Mouse (Mus musculus) spleen, adult 2 months (tissue): ENCODE data around the gene Sema3e.

Experiments
- CTCF ChIP-seq: fragments of 200-500 bp; IDR thresholded peaks from 2 replicates; pipeline ENCODE4 v1.5.1; 2011; ENCODE audit warnings: mild to moderate bottlenecking, inconsistent platforms; ENCODE audit not compliant: insufficient read depth, insufficient read length, insufficient replicate concordance; ENCODE audit errors: extremely low read depth
- POLR2A ChIP-seq: fragments of 200-500 bp; IDR thresholded peaks from 2 replicates; pipeline ENCODE4 v1.6.1; 2011; ENCODE audit warnings: low read depth, low read length, inconsistent platforms

DNA sequence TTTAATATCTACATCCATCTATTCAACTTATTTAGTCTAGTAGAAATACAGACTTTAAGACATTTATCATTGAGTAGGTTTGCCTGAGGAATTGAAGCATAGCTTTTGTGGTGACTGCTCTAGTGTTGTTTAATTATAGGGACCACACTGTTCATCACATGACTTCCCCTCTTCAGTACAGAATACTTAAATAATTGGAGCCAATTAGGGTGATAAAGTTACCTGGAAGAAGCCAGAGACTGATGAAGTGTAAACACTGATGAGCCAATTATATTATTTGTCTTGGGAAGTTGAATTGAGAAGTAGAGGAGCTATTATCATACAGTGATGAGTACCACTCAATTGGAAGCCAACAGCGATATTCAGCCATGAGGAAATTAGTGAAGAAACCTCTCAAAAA, 113.6 kb downstream of the Sema3e start:
- no peak for TF ChIP-seq CTCF
- TF ChIP-seq POLR2A, result no peak
